ENCODE assay signal across 17 mouse cellular contexts in the genomic region with DNA sequence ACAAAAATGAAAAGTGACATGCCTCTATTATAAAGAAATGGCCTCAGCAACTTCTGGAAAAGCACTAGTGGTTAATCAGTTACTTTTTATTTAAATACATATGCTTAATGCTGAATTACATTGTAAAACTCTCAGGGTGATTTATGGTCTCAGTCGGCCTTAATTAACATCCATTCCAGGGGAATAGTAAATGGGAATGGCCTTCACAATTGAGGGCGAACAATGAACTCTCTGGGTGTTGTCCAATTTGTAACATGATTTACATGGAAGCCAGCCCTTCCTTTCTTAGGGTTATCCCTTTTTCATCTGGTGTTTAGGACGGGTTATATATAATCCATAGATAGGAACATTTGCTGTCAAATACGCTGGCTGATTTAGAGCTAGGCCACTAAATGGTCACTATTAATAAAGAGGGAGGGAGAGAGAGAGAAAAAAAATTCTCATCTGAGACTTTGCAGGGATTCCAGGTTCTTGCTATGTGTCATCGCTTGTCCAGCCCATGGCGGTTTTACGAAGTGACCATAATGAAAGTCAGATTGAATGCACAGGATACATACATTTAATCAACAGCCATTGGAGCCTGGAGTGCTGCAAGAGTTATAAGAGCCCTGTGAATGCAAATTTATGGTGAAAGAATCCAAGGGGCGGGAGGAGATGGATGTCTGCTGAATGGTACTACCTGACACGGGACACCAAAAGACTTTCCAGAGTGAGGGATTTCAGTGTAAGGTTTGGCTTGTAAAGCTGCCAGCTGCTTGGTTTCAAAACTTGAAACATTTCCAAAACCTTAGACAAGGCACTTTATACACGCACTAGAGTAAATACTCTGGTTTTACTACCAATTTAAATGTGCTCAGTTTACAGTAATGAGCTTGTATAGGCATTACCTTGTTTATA. TPM values are rescaled to one million over a fixed set of nuclear protein-coding genes. Genes with fewer than 3 reads are reported as not detected.
DNase-seq lines count a peak whose midpoint lies in the region; ATAC-seq lines count a peak whose summit lies in the region.
"Had no signal": no experiment of that assay in that cellular context is flagged by ENCODE, and none has a peak within 500 bp of the region (broad histone marks: within the 10 kb centered on the region; RNA-seq: fewer than 3 reads in every experiment).

No protein-coding gene starts in this region.

- no peak overlapping the region for H3K27ac ChIP-seq in embryonic facial prominence, embryonic 14.5 days (replicated peaks; ENCODE audit: low read depth, low read length)
- H3K27ac ChIP-seq in embryonic facial prominence, embryonic 10.5 days (replicated peaks): no peak overlapping the region
- no peak overlapping the region for H3K27ac ChIP-seq in limb, embryonic 11.5 days (replicated peaks; ENCODE audit: low read depth, low read length)
- no peak overlapping the region for H3K27ac ChIP-seq in limb, embryonic 10.5 days
- no peak overlapping the region for H3K27ac ChIP-seq in stomach, embryonic 14.5 days (ENCODE audit: low read length)
- H3K27ac ChIP-seq: embryonic facial prominence, embryonic 12.5 days; forebrain, embryonic 10.5 days; midbrain, embryonic 12.5 days had no signal

- no peaks in the 10 kb centered on the region for H3K9me3 ChIP-seq in embryonic facial prominence, embryonic 14.5 days (ENCODE audit: control insufficient read depth, low read length)
- no peaks in the 10 kb centered on the region for H3K9me3 ChIP-seq in embryonic facial prominence, embryonic 10.5 days
- H3K9me3 ChIP-seq in limb, embryonic 11.5 days (ENCODE audit: control insufficient read depth, low read length): no peaks in the 10 kb centered on the region
- no peaks in the 10 kb centered on the region for H3K9me3 ChIP-seq in limb, embryonic 10.5 days (replicated peaks)
- no peaks in the 10 kb centered on the region for H3K9me3 ChIP-seq in stomach, embryonic 14.5 days (ENCODE audit: control insufficient read depth, low read depth, low read length)
- H3K9me3 ChIP-seq: embryonic facial prominence, embryonic 12.5 days; forebrain, embryonic 10.5 days; midbrain, embryonic 12.5 days had no signal

- no peaks in the 10 kb centered on the region for H3K27me3 ChIP-seq in embryonic facial prominence, embryonic 14.5 days (replicated peaks; ENCODE audit: control insufficient read depth, insufficient read depth, low read length)
- H3K27me3 ChIP-seq in embryonic facial prominence, embryonic 10.5 days (replicated peaks; ENCODE audit: low read depth, poor library complexity, severe bottlenecking): no peaks in the 10 kb centered on the region
- H3K27me3 ChIP-seq in limb, embryonic 11.5 days (ENCODE audit: control insufficient read depth, insufficient read depth, low read length): peaks cover 5% of the 10 kb centered on the region; the same call in 1 of the 2 replicates
- peaks cover 49% of the 10 kb centered on the region for H3K27me3 ChIP-seq in limb, embryonic 10.5 days (ENCODE audit: low read depth, poor library complexity, severe bottlenecking)
- no peaks in the 10 kb centered on the region for H3K27me3 ChIP-seq in stomach, embryonic 14.5 days (ENCODE audit: control insufficient read depth, insufficient read depth, low read length)
- H3K27me3 ChIP-seq: embryonic facial prominence, embryonic 12.5 days; midbrain, embryonic 12.5 days had no signal

- DNase-seq in embryonic facial prominence, embryonic 14.5 days (ENCODE audit: low spot score): peak; percentile 82
- DNase-seq in embryonic facial prominence, embryonic 10.5 days (ENCODE audit: low spot score): no peak
- peak; percentile 53 for DNase-seq in limb, embryonic 11.5 days (ENCODE audit: low spot score)
- DNase-seq in limb, embryonic 10.5 days (ENCODE audit: low spot score): no peak
- DNase-seq in forelimb bud, embryonic 11.5 days (ENCODE audit: low read depth, low spot score): peak; percentile 60
- no peak for DNase-seq in layer of hippocampus, adult 9-10 months (ENCODE audit: low spot score)
- DNase-seq in cerebellum, adult 18-20 months: no peak
- DNase-seq: adrenal gland, adult 2 months; cerebellum, adult 9-10 months; heart, adult 18-20 months; heart, postnatal 36 days; liver, postnatal 0 days; thymus, postnatal 36 days had no signal

- H3K36me3 ChIP-seq in embryonic facial prominence, embryonic 14.5 days (ENCODE audit: control insufficient read depth, insufficient read depth, low read length): no peaks in the 10 kb centered on the region
- H3K36me3 ChIP-seq in embryonic facial prominence, embryonic 10.5 days (replicated peaks): no peaks in the 10 kb centered on the region
- no peaks in the 10 kb centered on the region for H3K36me3 ChIP-seq in limb, embryonic 11.5 days (ENCODE audit: control insufficient read depth, insufficient read depth, low read length)
- H3K36me3 ChIP-seq in limb, embryonic 10.5 days: no peaks in the 10 kb centered on the region
- no peaks in the 10 kb centered on the region for H3K36me3 ChIP-seq in stomach, embryonic 14.5 days (ENCODE audit: control insufficient read depth, insufficient read depth, low read length)
- H3K36me3 ChIP-seq: embryonic facial prominence, embryonic 12.5 days; forebrain, embryonic 10.5 days; midbrain, embryonic 12.5 days had no signal

- H3K4me3 ChIP-seq in embryonic facial prominence, embryonic 14.5 days (ENCODE audit: low read depth, low read length): no peak overlapping the region
- H3K4me3 ChIP-seq in embryonic facial prominence, embryonic 10.5 days: no peak overlapping the region
- H3K4me3 ChIP-seq in limb, embryonic 11.5 days (ENCODE audit: low read depth, low read length): no peak overlapping the region
- no peak overlapping the region for H3K4me3 ChIP-seq in limb, embryonic 10.5 days
- no peak overlapping the region for H3K4me3 ChIP-seq in stomach, embryonic 14.5 days (ENCODE audit: low read depth, low read length)
- H3K4me3 ChIP-seq: embryonic facial prominence, embryonic 12.5 days; forebrain, embryonic 10.5 days; midbrain, embryonic 12.5 days had no signal

- 59% methylated on average over 10 of the region's 10 CpGs for WGBS in embryonic facial prominence, embryonic 14.5 days
- WGBS in embryonic facial prominence, embryonic 10.5 days: 87% methylated on average over 10 of the region's 10 CpGs
- WGBS in limb, embryonic 11.5 days: 24% methylated on average over 10 of the region's 10 CpGs
- 36% methylated on average over 10 of the region's 10 CpGs for WGBS in limb, embryonic 10.5 days
- WGBS in stomach, embryonic 14.5 days: 26% methylated on average over 10 of the region's 10 CpGs

- ATAC-seq in embryonic facial prominence, embryonic 14.5 days (ENCODE audit: low read depth): peak; percentile 70; the same call in 1 of the 2 replicates
- peak; percentile 57; the same call in 1 of the 2 replicates for ATAC-seq in limb, embryonic 11.5 days (ENCODE audit: insufficient number of reproducible peaks, low FRiP score, low TSS enrichment, low read depth)
- ATAC-seq in stomach, embryonic 14.5 days (ENCODE audit: insufficient number of reproducible peaks, insufficient read depth, low FRiP score, low read depth): peak; percentile 67; the same call in 1 of the 2 replicates
- ATAC-seq: liver, postnatal 0 days had no signal

- no peak overlapping the region for H3K9ac ChIP-seq in embryonic facial prominence, embryonic 14.5 days (ENCODE audit: low read depth, low read length)
- no peak overlapping the region for H3K9ac ChIP-seq in limb, embryonic 11.5 days (ENCODE audit: low read length)
- no peak overlapping the region for H3K9ac ChIP-seq in stomach, embryonic 14.5 days (replicated peaks; ENCODE audit: low read depth, low read length)
- H3K9ac ChIP-seq: embryonic facial prominence, embryonic 12.5 days; liver, postnatal 0 days; midbrain, embryonic 12.5 days had no signal

- 0 out of 2 replicates have a peak, but pooled peaks cover 5% of the 10 kb centered on the region for H3K4me1 ChIP-seq in embryonic facial prominence, embryonic 14.5 days (ENCODE audit: control insufficient read depth, insufficient read depth, low read length)
- H3K4me1 ChIP-seq in embryonic facial prominence, embryonic 10.5 days: no peaks in the 10 kb centered on the region
- H3K4me1 ChIP-seq in limb, embryonic 11.5 days (ENCODE audit: control insufficient read depth, insufficient read depth, low read length): peaks cover 2% of the 10 kb centered on the region; the same call in 1 of the 2 replicates
- H3K4me1 ChIP-seq in limb, embryonic 10.5 days: peaks cover 14% of the 10 kb centered on the region; the same call in 1 of the 2 replicates
- H3K4me1 ChIP-seq in stomach, embryonic 14.5 days (ENCODE audit: control insufficient read depth, insufficient read depth, low read length): peaks cover 19% of the 10 kb centered on the region
- H3K4me1 ChIP-seq: embryonic facial prominence, embryonic 12.5 days; forebrain, embryonic 10.5 days; midbrain, embryonic 12.5 days had no signal

- no peak overlapping the region for H3K4me2 ChIP-seq in embryonic facial prominence, embryonic 14.5 days (ENCODE audit: low read depth, low read length)
- H3K4me2 ChIP-seq in limb, embryonic 11.5 days (ENCODE audit: low read depth, severe bottlenecking): no peak overlapping the region
- no peak overlapping the region for H3K4me2 ChIP-seq in stomach, embryonic 14.5 days (replicated peaks; ENCODE audit: low read depth, low read length)
- H3K4me2 ChIP-seq: embryonic facial prominence, embryonic 12.5 days; midbrain, embryonic 12.5 days had no signal

RNA-seq across cellular contexts. Expression of a gene that starts 26.2 kb away (rescaled TPM):
- 41.3 and 50.5 TPM in 2 replicates for polyA plus RNA-seq in embryonic facial prominence, embryonic 14.5 days (2014; fragmentation: Nextera tagmentation; extraction: Ambion mirVana)
- 4.1 and 7.6 TPM in 2 replicates for polyA plus RNA-seq in embryonic facial prominence, embryonic 10.5 days (2016; fragmentation: Nextera tagmentation; extraction: Ambion mirVana)
- 36.8 and 42.3 TPM in 2 replicates for polyA plus RNA-seq in limb, embryonic 11.5 days (2014; fragmentation: Nextera tagmentation; extraction: Ambion mirVana)
- 20.4 and 23.7 TPM in 2 replicates for polyA plus RNA-seq in limb, embryonic 10.5 days (2016; fragmentation: Nextera tagmentation; extraction: Ambion mirVana)
- polyA plus RNA-seq in stomach, embryonic 14.5 days (2014; fragmentation: Nextera tagmentation; extraction: Ambion mirVana): 96.1 and 102 TPM in 2 replicates

Comparison
In these comparisons a context has a peak if more than half of its experiments do, and no peak if none do; other contexts are left out.
1. DNase-seq: peak in embryonic facial prominence, embryonic 14.5 days (single experiment), limb, embryonic 11.5 days (single experiment) and forelimb bud, embryonic 11.5 days (single experiment); none in embryonic facial prominence, embryonic 10.5 days (single experiment), limb, embryonic 10.5 days (single experiment), layer of hippocampus, adult 9-10 months (single experiment) and cerebellum, adult 18-20 months (0 of 2).
2. Peak in every context shown above with its lines, with median percentiles within 50 percentile points of each other: ATAC-seq.